Mouse (Mus musculus): Measurements from ENCODE around the gene 4933417A18Rik.

DNA sequence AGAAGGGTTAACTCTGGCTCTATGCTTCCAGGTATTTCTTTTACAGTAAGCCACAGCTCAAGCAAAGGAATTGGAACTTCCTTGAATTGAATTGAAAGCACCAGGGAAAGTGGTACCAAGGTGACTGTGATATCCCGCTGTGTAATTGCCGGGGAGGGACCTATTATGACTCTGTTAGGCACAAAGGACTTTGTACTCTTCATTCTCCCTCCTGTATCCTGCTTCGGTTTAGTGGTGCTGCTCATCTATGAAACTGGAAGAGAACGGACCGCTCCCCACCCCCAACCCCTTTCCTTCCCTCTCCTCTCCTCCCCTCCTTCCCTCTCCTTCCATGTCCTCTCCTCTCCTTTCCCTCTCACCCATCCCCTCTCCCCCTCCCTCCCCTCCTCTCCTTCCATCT lies 40.7 kb downstream of the 4933417A18Rik start:
- TF ChIP-seq CTCF (IDR thresholded peaks at IDR 0.05; ENCODE audit: extremely low read depth, insufficient read depth, low read length) (no peak), POLR2A (IDR thresholded peaks at IDR 0.05; ENCODE audit: extremely low read depth, insufficient read depth, low read length) (no peak)

Measured in cortical plate, adult 2 months (tissue).